Mouse (Mus musculus) testis, adult 2 months (tissue): ENCODE results near the gene Tmem41b.

Experiments used
- CTCF ChIP-seq: fragments of 200-500 bp; IDR thresholded peaks from 2 replicates; pipeline ENCODE4 v1.5.1; 2012; ENCODE audit warnings: low read depth, mild to moderate bottlenecking, inconsistent platforms, low read length, moderate library complexity; ENCODE audit not compliant: control insufficient read depth, insufficient read depth, insufficient replicate concordance
- POLR2A ChIP-seq: fragments of 200-500 bp; IDR thresholded peaks from 2 replicates; pipeline ENCODE4 v1.6.1; 2012; ENCODE audit warnings: low read depth, mild to moderate bottlenecking, inconsistent platforms, low read length, moderate library complexity; ENCODE audit not compliant: control insufficient read depth

- TF ChIP-seq CTCF (no peak), POLR2A (no peak)
Observed at GRCm38 (mm10) chr7:110011417-110011816, 24.7 kb upstream of the Tmem41b start.
